Comparison of ENCODE assay signal across 8 mouse cellular contexts in the genomic region with DNA sequence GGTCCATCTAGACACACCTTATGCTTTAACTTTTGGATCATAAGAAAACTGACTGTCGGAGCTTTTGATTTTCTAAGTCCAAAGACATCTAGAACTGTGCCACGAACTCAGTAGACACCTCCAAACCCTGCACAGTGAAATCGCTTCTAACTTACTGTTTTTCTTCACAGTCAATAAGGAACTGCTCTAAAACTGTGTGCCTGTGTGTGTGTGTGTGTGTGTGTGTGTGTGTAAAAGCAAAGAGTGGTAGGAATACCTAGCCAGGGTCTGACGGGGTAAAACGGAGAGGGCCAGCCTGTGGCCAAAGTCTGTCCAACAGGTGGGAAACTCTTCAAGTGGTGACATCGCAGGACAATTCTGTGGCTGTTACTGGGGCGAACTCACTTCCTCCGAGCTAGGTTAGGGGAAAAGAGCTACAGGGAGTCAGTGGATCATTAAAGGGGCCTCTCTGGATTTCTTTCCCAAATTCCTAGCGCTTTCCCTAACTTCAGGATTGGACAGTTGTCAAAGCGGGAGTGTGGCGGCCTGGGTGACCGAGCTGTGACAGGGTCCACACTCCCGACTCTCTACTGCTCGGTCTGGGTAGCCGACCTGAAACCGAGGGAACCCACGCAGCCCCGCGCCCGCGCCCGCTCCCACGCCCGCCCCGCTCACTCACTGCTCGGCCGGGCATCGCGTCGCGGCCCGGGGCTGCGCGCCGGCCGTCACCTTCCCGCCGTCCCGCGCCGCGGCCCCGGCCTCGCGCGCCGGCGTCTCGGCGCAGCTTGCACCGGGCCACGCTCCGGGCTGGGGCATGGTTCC. TPM values are rescaled to one million over a fixed set of nuclear protein-coding genes. Genes with fewer than 3 reads are reported as not detected.
DNase-seq lines count a peak whose midpoint lies in the region; ATAC-seq and TF ChIP-seq lines count a peak whose summit lies in the region.

No protein-coding gene starts in this region.

- H3K9me3 ChIP-seq in E14TG2a.4 (ENCODE audit: low read length): no peaks in the 10 kb centered on the region
- no peaks in the 10 kb centered on the region for H3K9me3 ChIP-seq in hindbrain, embryonic 15.5 days
- H3K9me3 ChIP-seq in liver, embryonic 14.5 days (ENCODE audit: control insufficient read depth, low read length): no peaks in the 10 kb centered on the region
- H3K9me3 ChIP-seq in neural tube, embryonic 15.5 days (replicated peaks): no peaks in the 10 kb centered on the region

- peaks cover 83% of the 10 kb centered on the region for H3K4me1 ChIP-seq in E14TG2a.4 (replicated peaks; ENCODE audit: low read depth, low read length)
- H3K4me1 ChIP-seq in embryonic fibroblast, embryonic 13.5 days (ENCODE audit: control insufficient read depth, insufficient read depth, low read length): peaks cover 6% of the 10 kb centered on the region
- H3K4me1 ChIP-seq in hindbrain, embryonic 15.5 days (replicated peaks): peaks cover 27% of the 10 kb centered on the region
- peaks cover 22 to 33% of the 10 kb centered on the region in 2 experiments for H3K4me1 ChIP-seq in liver, embryonic 14.5 days (replicated peaks; ENCODE audit: control insufficient read depth in 2 of 2, insufficient read depth in 2 of 2, low read length in 1 of 2)
- H3K4me1 ChIP-seq in neural tube, embryonic 15.5 days: peaks cover 29% of the 10 kb centered on the region

- H3K36me3 ChIP-seq in E14TG2a.4 (ENCODE audit: insufficient read depth, low read length): peaks cover 31% of the 10 kb centered on the region
- no peaks in the 10 kb centered on the region for H3K36me3 ChIP-seq in hindbrain, embryonic 15.5 days
- peaks cover 3% of the 10 kb centered on the region; the same call in 1 of the 2 replicates for H3K36me3 ChIP-seq in liver, embryonic 14.5 days (replicated peaks; ENCODE audit: control insufficient read depth, insufficient read depth, low read depth)
- H3K36me3 ChIP-seq in neural tube, embryonic 15.5 days: no peaks in the 10 kb centered on the region

- peak; percentile 76 for ATAC-seq in hindbrain, embryonic 15.5 days (ENCODE audit: low FRiP score, low read depth)
- peak; percentile 74 for ATAC-seq in liver, embryonic 14.5 days (ENCODE audit: insufficient read depth)
- ATAC-seq in neural tube, embryonic 15.5 days (ENCODE audit: low FRiP score): peak; percentile 77; the same call in 1 of the 2 replicates

- no peaks in the 10 kb centered on the region for H3K27me3 ChIP-seq in E14TG2a.4 (ENCODE audit: insufficient read depth, low read length)
- no peaks in the 10 kb centered on the region for H3K27me3 ChIP-seq in hindbrain, embryonic 15.5 days
- H3K27me3 ChIP-seq in liver, embryonic 14.5 days (ENCODE audit: control insufficient read depth, insufficient read depth, low read length): no peaks in the 10 kb centered on the region
- H3K27me3 ChIP-seq in neural tube, embryonic 15.5 days (replicated peaks): no peaks in the 10 kb centered on the region

- peak; percentile 38 for DNase-seq in gastrocnemius, adult 2 months
- no peak for DNase-seq in gastrocnemius, postnatal 14 days
- no peak for DNase-seq in liver, embryonic 14.5 days (ENCODE audit: low read depth in 3 of 3, low spot score in 3 of 3)
- no peak for DNase-seq in ovary, postnatal 36 days (ENCODE audit: low spot score)

- WGBS in hindbrain, embryonic 15.5 days: 2% methylated on average over 52 of the region's 53 CpGs
- 2% methylated on average over 52 of the region's 53 CpGs for WGBS in liver, embryonic 14.5 days (ENCODE audit: insufficient replicate concordance)
- WGBS in neural tube, embryonic 15.5 days: 4% methylated on average over 33 of the region's 53 CpGs

- peak overlapping the region; percentile 90 for H3K4me2 ChIP-seq in hindbrain, embryonic 15.5 days
- peak overlapping the region; percentile 89 for H3K4me2 ChIP-seq in liver, embryonic 14.5 days (ENCODE audit: low read depth)
- peak overlapping the region; percentile 89 for H3K4me2 ChIP-seq in neural tube, embryonic 15.5 days

- TF ChIP-seq EP300 in liver, embryonic 14.5 days (IDR thresholded peaks at IDR 0.05; ENCODE audit: low read depth): no peak

- H3K9ac ChIP-seq in hindbrain, embryonic 15.5 days: peak overlapping the region; percentile 71
- peak overlapping the region; percentile 91 for H3K9ac ChIP-seq in liver, embryonic 14.5 days (replicated peaks)
- peak overlapping the region; percentile 66 for H3K9ac ChIP-seq in neural tube, embryonic 15.5 days (replicated peaks)

- TF ChIP-seq CTCF in gastrocnemius, adult 2 months (IDR thresholded peaks at IDR 0.05): no peak
- TF ChIP-seq CTCF in E14TG2a.4 (conservative IDR thresholded peaks at IDR 0.05; ENCODE audit: low read length): no peak
- TF ChIP-seq CTCF in embryonic fibroblast, embryonic 13.5 days (IDR thresholded peaks at IDR 0.05; ENCODE audit: borderline replicate concordance, insufficient read depth, low read length): no peak
- TF ChIP-seq CTCF in liver, embryonic 14.5 days (IDR thresholded peaks at IDR 0.05; ENCODE audit: low read depth): no peak

- TF ChIP-seq POLR2A in embryonic fibroblast, embryonic 13.5 days (IDR thresholded peaks at IDR 0.05; ENCODE audit: low read depth, low read length): no peak

- peak overlapping the region; percentile 94 for H3K27ac ChIP-seq in gastrocnemius, adult 2 months
- H3K27ac ChIP-seq in embryonic fibroblast, embryonic 13.5 days (ENCODE audit: insufficient read depth, low read length): no peak overlapping the region
- peak overlapping the region; percentile 59; the same call in 1 of the 2 replicates for H3K27ac ChIP-seq in hindbrain, embryonic 15.5 days (replicated peaks)
- H3K27ac ChIP-seq in liver, embryonic 14.5 days: peak overlapping the region; percentile 25; the same call in 1 of the 2 replicates
- H3K27ac ChIP-seq in neural tube, embryonic 15.5 days (replicated peaks): peak overlapping the region; percentile 72

- intact Hi-C loops in gastrocnemius, adult 2 months (cut with DNase I): no loop called here
- intact Hi-C loops in gastrocnemius, postnatal 14 days (cut with DNase I; ENCODE audit: low total_unique reads): no loop called here

- peak overlapping the region; percentile 77 for H3K4me3 ChIP-seq in gastrocnemius, adult 2 months
- H3K4me3 ChIP-seq in E14TG2a.4 (replicated peaks; ENCODE audit: low read length): peak overlapping the region; percentile 87
- peak overlapping the region; percentile 92 for H3K4me3 ChIP-seq in embryonic fibroblast, embryonic 13.5 days (ENCODE audit: insufficient read depth, low read length)
- H3K4me3 ChIP-seq in hindbrain, embryonic 15.5 days: peak overlapping the region; percentile 77
- H3K4me3 ChIP-seq in liver, embryonic 14.5 days (ENCODE audit: insufficient read depth in 1 of 2, low read depth in 2 of 2, low read length in 2 of 2): peak overlapping the region; percentile 76 to 93
- peak overlapping the region; percentile 95 for H3K4me3 ChIP-seq in neural tube, embryonic 15.5 days (replicated peaks)

RNA-seq across cellular contexts. Expression of gene Otulin, which starts 0.5 kb away (rescaled TPM):
- total RNA-seq in gastrocnemius, adult 2 months (2021): 10 to 100 TPM; 16.2 to 20.7 TPM
- 10 to 100 TPM; 14.9 to 17.4 TPM for total RNA-seq in gastrocnemius, postnatal 14 days (2021)
- 23.3 and 25.3 TPM in 2 replicates for polyA plus RNA-seq in embryonic fibroblast, embryonic 13.5 days (2011; ENCODE audit: insufficient read length, low read depth, missing spikeins)
- 22.4 and 23.5 TPM in 2 replicates for polyA plus RNA-seq in hindbrain, embryonic 15.5 days (2015; fragmentation: Nextera tagmentation; extraction: Ambion mirVana)
- 11.4 and 14.6 TPM in 2 replicates for polyA plus RNA-seq in liver, embryonic 14.5 days (2012; rRNA removed)
- 24.1 and 24.2 TPM in 2 replicates for polyA plus RNA-seq in liver, embryonic 14.5 days (2014; fragmentation: Nextera tagmentation; extraction: Ambion mirVana)
- 20.5 and 26.7 TPM in 2 replicates for polyA plus RNA-seq in neural tube, embryonic 15.5 days (2015; fragmentation: Nextera tagmentation; extraction: Ambion mirVana)

RNA-seq across cellular contexts. Expression of gene Otulinl, which starts 51.4 kb away (rescaled TPM):
- total RNA-seq in gastrocnemius, adult 2 months (2021): under 1 TPM; 0.43 to 0.61 TPM
- total RNA-seq in gastrocnemius, postnatal 14 days (2021): 1 to 10 TPM in 1 of 2 experiments, under 1 TPM in 1; 0.98 to 1.7 TPM
- 5.9 and 15.6 TPM in 2 replicates for polyA plus RNA-seq in embryonic fibroblast, embryonic 13.5 days (2011; ENCODE audit: insufficient read length, low read depth, missing spikeins)
- polyA plus RNA-seq in hindbrain, embryonic 15.5 days (2015; fragmentation: Nextera tagmentation; extraction: Ambion mirVana): 10.6 and 12.8 TPM in 2 replicates
- polyA plus RNA-seq in liver, embryonic 14.5 days (2012; rRNA removed): 2.4 and 3.3 TPM in 2 replicates
- 6.8 and 8.7 TPM in 2 replicates for polyA plus RNA-seq in liver, embryonic 14.5 days (2014; fragmentation: Nextera tagmentation; extraction: Ambion mirVana)
- 16.2 and 18.9 TPM in 2 replicates for polyA plus RNA-seq in neural tube, embryonic 15.5 days (2015; fragmentation: Nextera tagmentation; extraction: Ambion mirVana)
